Mouse (Mus musculus) stomach, postnatal 0 days (tissue): ENCODE data around the gene C8b.

Experiments
- CTCF ChIP-seq: IDR thresholded peaks from 2 replicates; pipeline ENCODE4 v1.5.1; 2016; ENCODE audit warnings: antibody characterized with exemption, low read depth, mild to moderate bottlenecking, moderate library complexity
- EP300 ChIP-seq: optimal IDR thresholded peaks from 2 replicates; pipeline ENCODE3; 2016; ENCODE audit warnings: antibody characterized with exemption

DNA sequence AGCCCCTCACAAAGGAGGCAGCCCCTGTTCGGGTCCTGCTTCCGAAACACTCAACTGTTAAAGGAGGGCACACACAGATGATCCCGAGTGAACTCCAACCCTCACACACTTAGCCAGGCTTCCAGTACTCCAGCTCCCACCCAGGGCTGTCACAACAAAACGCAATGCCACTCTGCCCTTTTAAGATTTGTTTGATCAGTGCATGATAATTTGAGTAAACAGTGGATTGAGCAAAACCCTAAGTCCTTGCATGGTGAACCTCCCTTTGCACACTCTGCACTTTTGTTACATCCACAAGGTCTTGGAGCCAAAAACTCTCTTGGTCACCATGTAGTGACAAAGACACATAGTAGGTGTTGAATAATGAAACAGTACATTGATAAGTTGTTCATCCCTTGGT lies 38.0 kb downstream of the C8b start:
- TF ChIP-seq CTCF (no peak), EP300 (no peak)
